Mouse (Mus musculus): ENCODE data around the gene Eif4enif1.
"Not testable (repeated sequence)": the region's sequence is repeated elsewhere in the genome, so short reads cannot be mapped to it uniquely, and the experiment has no call there.

GRCm38 (mm10) chr11:3179726-3180092 is 22.5 kb upstream of the Eif4enif1 start:
- not testable (repeated sequence) for TF ChIP-seq MAFK (IDR thresholded peaks at IDR 0.05; ENCODE audit: borderline replicate concordance, low read depth, low read length); CTCF (IDR thresholded peaks at IDR 0.05 in 2 of 3, conservative IDR thresholded peaks at IDR 0.05 in 1 of 3; ENCODE audit: control insufficient read depth in 1 of 3, insufficient read depth in 1 of 3, low read depth in 2 of 3, low read length in 3 of 3, poor library complexity in 1 of 3, severe bottlenecking in 1 of 3); GATA1 (IDR thresholded peaks at IDR 0.05; ENCODE audit: low read depth, low read length); POLR2A (IDR thresholded peaks at IDR 0.05; ENCODE audit: control insufficient read depth in 1 of 2, insufficient read depth in 1 of 2, low read depth in 1 of 2, low read length in 2 of 2, poor library complexity in 1 of 2); HCFC1 (IDR thresholded peaks at IDR 0.05; ENCODE audit: low read depth, low read length); ELF1 (IDR thresholded peaks at IDR 0.05; ENCODE audit: low read depth, low read length); ZC3H11A (IDR thresholded peaks at IDR 0.05; ENCODE audit: low read depth, low read length); MYC (IDR thresholded peaks at IDR 0.05; ENCODE audit: low read depth, low read length); NELFE (IDR thresholded peaks at IDR 0.05; ENCODE audit: low read depth, low read length); UBTF (IDR thresholded peaks at IDR 0.05; ENCODE audit: borderline replicate concordance, insufficient read depth, low read depth, low read length)
